Mouse (Mus musculus) left cerebral cortex, postnatal 36 days (tissue): ENCODE data around the gene Eng. TPM values are rescaled to one million over a fixed set of nuclear protein-coding genes. Genes with fewer than 3 reads are reported as not detected.
A peak's percentile ranks its signal among the peaks of the same experiment; 100 is the strongest.

Source experiments
- DNase-seq, 2 experiments: peaks; one replicate each; pipeline ENCODE4 v3.0.0; 2021 to 2022; ENCODE audit warnings: low spot score in 2 of 2, mixed read lengths in 1 of 2
- intact Hi-C: fragments of 180-260 bp; cut with DNase I; formaldehyde crosslinking; loops from one replicate; pipeline ENCODE4 v1.15.1; 2025
- total RNA-seq, 2 experiments: library from RNA; stranded (reverse); gene quantifications; 2 replicates each; pipeline ENCODE4 v1.2.3; 2021

Eng gene
- total RNA-seq, 2 experiments from 2014 or later = 22.0 to 26.1 TPM

- intact Hi-C loops = no loop called here
- no peak for DNase-seq
Measured at GRCm38 (mm10) chr2:32618051-32618450, 28.3 kb upstream of the Eng start.

GRCm38 (mm10) chr2:32620682-32621516 is 25.5 kb upstream of the Eng start:
- DNase-seq = no peak
- intact Hi-C loops = no loop called here

DNA sequence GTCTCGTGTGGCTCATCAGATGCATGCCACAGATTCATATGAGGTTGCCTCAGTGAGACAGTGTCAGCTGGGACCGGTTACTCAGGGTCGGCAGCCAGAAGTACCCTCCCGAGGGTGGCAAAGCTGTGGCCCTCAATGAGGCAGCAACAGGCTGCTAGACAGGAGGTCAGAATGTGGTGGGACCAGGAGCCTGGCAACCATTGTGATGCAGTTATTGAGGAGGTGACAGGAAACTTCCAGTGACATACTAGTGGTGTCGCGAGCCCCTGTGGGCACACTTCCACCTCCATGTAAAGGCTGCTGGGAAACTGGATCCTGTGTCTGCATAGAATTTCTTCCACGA is 24.9 kb upstream of the Eng start, which contains the start of gene Ak1:
Gene Ak1, plus strand, starts transcription at position 242 of the 343 bp plus-strand sequence.
- intact Hi-C loops = no loop called here
- no peak for DNase-seq

DNA sequence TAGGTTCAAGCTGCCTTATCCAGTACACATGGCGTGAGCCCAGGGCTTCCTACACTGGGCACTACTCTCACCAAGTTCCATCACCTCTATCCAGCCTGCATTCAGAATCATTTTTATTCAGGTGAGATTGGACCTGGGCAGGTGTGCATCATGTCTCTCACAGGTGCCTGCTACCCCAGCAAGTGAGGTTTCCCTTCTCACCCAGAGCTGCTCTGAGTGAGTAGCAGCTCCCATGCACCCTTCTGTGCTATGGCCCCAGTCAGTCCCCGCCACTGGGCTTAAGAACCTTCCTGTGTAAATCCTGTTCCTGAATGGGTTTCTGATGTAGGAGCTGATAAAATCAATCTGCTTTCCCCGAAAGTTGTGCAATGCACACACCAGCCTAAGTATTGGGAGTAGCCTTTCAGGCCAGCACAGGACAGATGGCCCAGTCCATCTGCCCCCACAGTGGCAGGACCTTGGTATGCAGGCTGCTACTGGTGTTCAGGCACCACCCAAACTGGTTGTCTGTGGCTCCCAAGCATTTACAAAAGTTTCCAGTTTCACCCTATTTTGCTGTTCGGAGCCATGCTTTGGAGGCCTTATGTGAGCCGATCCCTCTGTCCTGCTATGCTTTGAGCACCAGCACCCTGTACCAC is 22.2 kb upstream of the Eng start:
- no peak for DNase-seq
- intact Hi-C loops = no loop called here

- peak; percentile 89 to 91 for DNase-seq
- intact Hi-C loops = no loop called here
Measured at GRCm38 (mm10) chr2:32625212-32625872, 21.1 kb upstream of the Eng start.

- intact Hi-C loops = no loop called here
- DNase-seq = peak; percentile 73 to 75
Measured at GRCm38 (mm10) chr2:32625873-32626694, 20.3 kb upstream of the Eng start.

DNA sequence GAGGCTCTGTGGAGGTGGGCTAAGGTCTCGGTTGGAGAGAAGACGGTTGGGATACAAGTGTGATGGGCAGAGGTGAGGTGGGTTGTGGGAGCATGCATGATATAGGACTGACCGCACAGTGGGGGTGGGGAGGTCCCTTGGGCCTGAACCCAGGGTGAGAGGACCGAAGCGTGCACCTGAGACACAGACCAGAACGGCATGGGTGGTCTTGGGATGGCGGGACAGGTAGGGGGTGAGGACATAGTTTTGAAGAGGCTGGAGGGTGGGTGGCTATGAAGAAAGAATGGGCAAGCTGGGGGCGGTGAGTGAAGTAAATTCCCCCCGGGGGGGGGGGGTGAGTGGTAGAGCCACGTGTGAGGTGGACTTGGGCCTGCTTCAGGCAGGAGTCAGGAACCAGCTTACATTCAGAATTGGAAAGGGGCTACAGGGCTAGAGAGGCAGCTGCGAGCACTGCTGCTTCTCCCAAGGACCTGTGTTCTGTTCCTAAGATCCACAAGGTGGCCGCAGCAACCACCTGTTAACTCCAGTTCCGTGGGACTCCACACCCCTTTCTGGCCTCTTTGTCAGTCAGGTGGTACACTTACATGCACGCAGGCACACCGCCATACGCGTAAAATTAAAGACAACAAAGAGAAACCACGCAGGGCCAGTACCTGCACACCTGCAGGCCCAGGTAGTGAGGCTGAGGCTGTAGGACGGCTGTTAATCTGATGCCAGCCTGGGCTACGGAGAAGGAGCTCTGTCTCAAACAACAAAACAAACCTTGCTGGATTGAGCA is 18.9 kb upstream of the Eng start:
- intact Hi-C loops = no loop called here
- DNase-seq = no peak

DNA sequence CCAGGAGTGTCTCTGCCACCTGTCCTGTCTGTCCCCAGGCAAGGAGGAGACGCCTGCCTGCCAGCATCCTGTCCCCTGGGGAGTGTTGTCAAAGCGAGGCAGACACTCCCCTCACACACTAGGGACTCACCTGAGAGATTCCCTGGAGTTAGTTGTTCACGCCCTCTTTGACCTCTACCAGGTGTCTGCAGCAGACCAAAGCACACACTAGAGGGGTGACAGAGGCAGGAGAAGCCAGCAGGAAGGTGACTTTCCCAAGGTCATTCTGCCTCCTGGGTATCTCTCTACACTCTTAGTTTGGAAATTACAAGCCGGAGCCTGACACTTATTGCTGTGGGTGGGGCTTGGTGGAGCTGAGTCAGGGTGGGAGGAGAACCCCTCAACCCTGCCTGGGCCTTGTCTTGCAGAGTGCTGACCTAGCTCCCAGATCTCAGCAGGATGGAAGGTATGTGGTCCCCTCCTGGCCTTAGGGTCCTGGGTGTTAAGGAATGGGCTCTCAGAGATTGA is 18.3 kb upstream of the Eng start:
- intact Hi-C loops = no loop called here
- DNase-seq = no peak

- peak; percentile 62 to 65 for DNase-seq
- intact Hi-C loops = no loop called here
Measured at GRCm38 (mm10) chr2:32628729-32629128, 17.7 kb upstream of the Eng start.

- no peak for DNase-seq
- intact Hi-C loops = no loop called here
Measured at GRCm38 (mm10) chr2:32629276-32629976, 17.0 kb upstream of the Eng start.

DNA sequence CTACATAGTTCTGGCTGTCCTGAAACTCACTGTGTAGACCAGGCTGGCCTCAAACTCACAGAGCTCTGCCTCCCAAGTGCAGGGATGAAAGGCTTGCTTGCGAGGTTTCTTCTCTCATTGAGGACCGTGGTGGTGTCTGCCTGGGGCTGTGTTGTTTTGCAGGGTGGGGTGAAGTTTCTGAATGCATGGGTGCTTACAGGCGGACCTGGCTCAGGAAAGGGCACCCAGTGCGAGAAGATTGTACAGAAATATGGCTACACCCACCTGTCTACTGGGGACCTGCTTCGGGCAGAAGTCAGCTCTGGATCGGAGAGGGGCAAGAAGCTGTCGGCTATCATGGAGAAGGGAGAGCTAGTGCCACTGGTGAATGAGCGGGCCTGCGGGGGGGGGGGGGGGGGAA is 16.4 kb upstream of the Eng start:
- intact Hi-C loops = loop anchor here (2.0 kb wide), 1 partner anchor 59 kb away; no protein-coding TSS in a partner anchor
- DNase-seq = no peak

DNA sequence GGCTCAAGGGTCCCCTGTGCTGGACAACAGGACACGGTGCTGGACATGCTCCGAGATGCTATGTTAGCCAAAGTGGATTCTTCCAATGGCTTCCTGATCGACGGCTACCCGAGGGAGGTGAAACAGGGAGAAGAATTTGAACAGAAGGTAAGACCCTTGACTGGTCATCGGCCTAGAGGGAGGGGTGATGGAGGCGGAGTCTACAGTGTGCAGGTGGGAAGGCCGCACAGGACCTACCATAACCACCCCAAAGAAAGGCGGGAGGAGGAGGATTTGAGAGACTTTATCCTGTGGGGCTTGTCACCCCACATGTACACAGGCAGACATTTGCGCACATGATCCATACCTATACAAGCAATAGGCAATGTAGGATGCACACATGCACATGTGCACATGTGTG is 15.3 kb upstream of the Eng start:
- intact Hi-C loops = loop anchor here (2.0 kb wide), 1 partner anchor 58 kb away; no protein-coding TSS in a partner anchor
- DNase-seq = no peak

GRCm38 (mm10) chr2:32631737-32632394 is 14.5 kb upstream of the Eng start:
- peak; percentile 67 to 82 for DNase-seq
- intact Hi-C loops = loop anchor here (2.0 kb wide), 1 partner anchor 57 kb away; no protein-coding TSS in a partner anchor

DNA sequence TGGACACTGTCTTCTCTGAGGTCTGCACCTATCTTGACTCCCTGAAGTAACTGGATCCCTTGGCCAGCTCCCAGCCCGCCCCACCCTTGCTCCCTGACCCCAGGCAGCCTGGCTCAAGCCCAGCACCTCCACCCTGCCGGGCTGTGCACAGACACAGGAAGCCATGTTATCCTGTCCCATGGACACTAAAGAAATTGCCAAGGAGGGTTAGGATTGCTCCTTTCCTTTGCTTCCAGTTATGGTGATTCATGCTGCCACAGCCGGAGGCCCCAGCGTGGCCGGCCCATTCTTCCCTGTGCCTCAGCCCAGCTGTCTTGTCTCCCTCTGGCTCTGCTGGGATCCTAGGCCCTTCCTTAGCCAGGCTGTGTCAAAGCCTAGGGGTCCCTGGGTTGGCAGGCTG is 12.7 kb upstream of the Eng start:
- no peak for DNase-seq
- intact Hi-C loops = no loop called here

GRCm38 (mm10) chr2:32634277-32635105 is 11.9 kb upstream of the Eng start:
- DNase-seq = no peak
- intact Hi-C loops = no loop called here

DNA sequence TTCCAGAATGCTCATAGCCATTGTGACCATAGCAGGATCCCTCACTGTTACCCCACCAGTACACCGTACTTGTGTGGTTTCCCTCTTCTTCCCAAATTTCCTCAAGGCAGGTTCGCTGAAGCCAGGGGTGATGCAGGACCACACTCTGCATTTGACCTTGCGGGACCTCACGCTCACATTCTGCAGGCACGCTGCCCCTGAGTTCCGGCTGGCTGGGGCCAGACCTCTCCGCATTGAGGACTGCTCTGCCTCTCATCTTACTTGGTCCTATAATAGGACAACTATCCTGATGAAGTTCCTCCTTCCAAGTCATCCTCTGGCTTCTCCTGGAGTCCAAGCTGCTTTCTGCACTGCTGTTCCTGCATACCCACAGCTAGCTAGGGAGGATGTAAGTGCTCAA is 9.8 kb upstream of the Eng start:
- intact Hi-C loops = no loop called here
- no peak for DNase-seq

GRCm38 (mm10) chr2:32637778-32638281 is 8.6 kb upstream of the Eng start:
- no peak for DNase-seq
- intact Hi-C loops = no loop called here
